Mouse (Mus musculus) adrenal gland, adult (tissue): ENCODE measurements at regions not wholly inside any gene's neighbourhood (a gene's known extent, or its start where the extent isn't known, plus 50 kb on each side); places are given as distances from the start of the nearest gene placed in this dataset.

Experiments used
- DNase-seq, 2 experiments: peaks; one replicate each; pipeline ENCODE4 v3.0.0; 2022 to 2023; ENCODE audit warnings: low spot score in 1 of 2; ENCODE audit not compliant: inconsistent age in 2 of 2

DNA sequence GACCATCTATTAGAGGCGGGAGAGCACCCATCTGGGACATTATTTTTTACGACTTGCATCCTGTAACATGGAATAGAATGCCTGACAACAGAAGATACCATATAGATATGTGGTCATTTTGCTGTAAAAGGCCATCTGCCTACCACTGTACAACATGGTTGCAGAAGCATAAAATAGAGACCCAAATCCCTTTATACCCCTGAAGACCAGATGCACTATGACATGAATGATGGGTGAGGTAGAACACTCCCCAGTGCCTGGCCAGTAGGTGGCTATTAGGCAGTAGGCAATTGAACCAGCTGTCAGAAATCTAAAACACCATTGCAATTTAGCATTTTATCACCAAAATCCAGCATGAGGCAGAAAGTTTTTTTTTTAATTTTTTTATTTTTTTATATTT is 289.6 kb downstream of the Lmo7 start:
- no peak for DNase-seq

DNA sequence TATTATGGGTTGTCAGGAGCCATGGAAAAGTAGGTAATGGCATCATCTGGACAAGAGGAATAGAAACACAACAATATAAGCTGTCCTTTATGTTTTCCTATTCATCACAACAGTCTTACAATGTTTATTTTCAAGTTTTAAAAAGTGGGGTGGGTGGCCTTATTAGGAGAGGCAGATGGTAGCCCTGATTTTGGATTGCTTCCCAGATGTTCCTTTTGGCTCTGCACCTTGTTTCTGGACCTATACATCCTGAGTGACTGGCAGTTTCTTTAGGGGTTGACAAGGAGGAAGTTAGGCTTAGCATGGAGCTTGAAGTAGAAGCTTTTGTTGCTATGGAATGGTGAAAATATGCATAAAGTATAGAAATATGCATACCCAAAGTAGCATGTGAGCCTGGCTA is 286.8 kb downstream of the Lmo7 start:
- DNase-seq: no peak

DNA sequence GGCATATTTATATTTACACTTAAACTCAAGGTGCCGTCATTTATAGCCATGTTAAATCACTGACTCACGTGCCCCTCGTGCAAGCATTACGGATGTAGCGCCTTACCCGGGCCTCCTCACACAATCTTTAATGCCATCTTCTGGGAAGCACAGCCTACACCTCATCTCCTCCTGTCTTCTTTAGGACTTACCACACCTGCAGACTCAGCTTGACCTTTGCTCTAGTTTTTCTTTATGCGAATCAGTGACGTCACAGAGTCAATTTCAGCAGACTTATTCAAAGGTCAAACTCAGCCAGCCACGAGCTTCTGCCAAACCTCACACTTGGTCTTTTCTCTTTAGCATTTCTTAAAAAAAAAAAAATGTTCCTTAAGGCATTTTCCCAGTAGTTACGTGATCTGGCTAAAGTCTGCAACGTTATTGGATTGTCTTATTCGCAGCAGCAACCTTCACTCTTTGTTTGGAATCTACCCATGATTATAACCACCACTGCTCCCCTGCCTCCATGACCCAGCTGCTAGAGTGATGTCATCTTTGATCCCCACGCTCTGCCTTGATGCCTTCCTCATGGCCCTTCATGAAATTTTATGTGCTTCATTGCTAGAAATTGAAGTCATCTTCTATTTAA is 285.3 kb downstream of the Lmo7 start:
- DNase-seq: no peak

DNA sequence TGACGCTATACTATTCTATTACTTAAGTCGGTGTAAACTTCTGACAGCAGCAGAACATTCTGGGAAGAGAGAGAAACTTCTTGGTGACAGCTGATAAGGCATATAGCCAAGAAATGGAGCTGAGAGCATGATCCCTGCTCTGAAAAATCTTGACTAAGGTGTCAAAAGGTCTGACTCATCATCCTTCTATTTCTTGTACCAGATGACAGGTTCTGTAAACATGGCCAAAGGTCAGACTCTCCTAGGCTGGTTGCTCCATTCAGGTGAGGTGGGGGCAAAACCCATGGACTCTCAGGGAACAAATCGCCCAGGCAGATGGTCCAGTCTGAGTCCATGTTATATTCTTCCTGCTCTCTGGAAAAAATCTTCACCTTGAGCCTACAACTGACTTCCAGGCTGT is 283.5 kb downstream of the Lmo7 start:
- no peak for DNase-seq

DNA sequence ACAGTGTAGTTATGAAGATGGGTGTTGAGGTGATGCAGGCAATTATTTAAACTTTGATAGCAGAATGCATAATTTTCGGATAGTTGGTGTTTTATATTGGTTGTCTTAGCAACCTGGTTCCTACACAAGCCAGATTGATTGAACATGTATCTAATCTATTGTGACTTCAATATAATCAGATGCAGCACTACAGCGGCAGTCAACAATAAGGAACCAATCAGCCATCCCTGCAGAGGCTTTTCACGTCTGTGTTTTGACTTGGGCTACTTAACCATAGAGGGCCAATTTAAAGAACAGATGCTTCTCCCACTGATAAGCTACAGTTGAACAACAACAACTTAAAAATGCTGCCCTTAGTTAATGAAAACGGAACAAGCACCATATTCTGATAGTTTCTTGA is 267.8 kb downstream of the Lmo7 start:
- no peak for DNase-seq

DNA sequence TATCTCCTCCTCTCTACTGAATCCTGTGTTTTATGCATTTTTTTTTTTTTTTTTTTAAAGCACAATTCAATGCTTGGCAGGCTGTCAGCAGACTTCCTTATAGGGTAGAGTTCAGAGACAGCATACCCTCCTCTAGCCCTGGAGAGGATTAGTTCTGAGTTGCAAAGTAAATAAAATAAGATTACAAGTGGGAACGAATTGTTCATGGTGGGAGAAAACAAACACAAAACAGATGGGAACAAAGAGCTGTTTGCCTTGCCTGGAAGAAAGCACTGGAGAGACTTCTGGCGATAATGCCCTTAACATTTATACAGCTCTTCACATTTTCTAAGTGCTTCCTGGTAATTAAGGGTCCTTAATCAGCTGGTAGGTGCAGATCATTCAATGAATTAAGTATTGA is 254.6 kb downstream of the Lmo7 start:
- no peak for DNase-seq
